Mouse (Mus musculus): ENCODE measurements around the gene Btbd35f17. TPM values are rescaled to one million over a fixed set of nuclear protein-coding genes. Genes with fewer than 3 reads are reported as not detected.
"Not testable (repeated sequence)": the region's sequence is repeated elsewhere in the genome, so short reads cannot be mapped to it uniquely, and the experiment has no call there.

The Btbd35f17 gene
- not detected in 2 replicates for polyA plus RNA-seq (2011; ENCODE audit: insufficient read depth, insufficient read length, low read depth, missing spikeins)

DNA sequence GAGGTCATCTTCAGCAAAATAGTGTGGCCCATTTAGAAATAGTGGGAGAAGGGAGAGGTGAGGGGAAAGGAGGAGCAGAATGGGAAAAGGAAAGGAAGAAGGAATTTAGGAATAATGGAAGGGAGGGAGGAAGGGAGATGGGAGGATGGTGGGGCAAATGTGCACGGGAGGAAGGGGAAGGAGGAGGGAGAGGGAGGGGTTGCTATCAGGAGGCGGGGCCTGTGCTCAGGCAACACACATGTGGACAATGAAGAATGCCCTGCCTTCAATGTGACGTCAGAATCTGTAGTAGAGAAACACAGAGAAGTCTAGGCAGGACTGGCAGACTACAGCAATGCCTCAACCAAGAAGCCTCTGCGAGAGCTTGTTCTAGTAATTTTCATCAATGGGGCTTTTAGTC lies at the start of gene Btbd35f17:
Gene Btbd35f17 (plus strand): TSS at position 301 of the 400 bp plus-strand sequence.
- H3K4me3 ChIP-seq (ENCODE audit: low read depth, low read length); H3K9ac ChIP-seq (ENCODE audit: low read depth, poor library complexity, severe bottlenecking); H3K4me1 ChIP-seq (ENCODE audit: control insufficient read depth, insufficient read depth, low read length); H3K9me3 ChIP-seq (replicated peaks; ENCODE audit: control insufficient read depth, insufficient read depth, low read length, poor library complexity, severe bottlenecking); H3K27me3 ChIP-seq (ENCODE audit: control insufficient read depth, insufficient read depth, low read length, poor library complexity, severe bottlenecking); H3K36me3 ChIP-seq (ENCODE audit: control insufficient read depth, insufficient read depth, low read length, poor library complexity, severe bottlenecking); H3K27ac ChIP-seq (ENCODE audit: insufficient read depth, low read length): not testable (repeated sequence)

Other genes starting within 250 kb of the Btbd35f17 start
- not detected in 2 replicates for gene Btbd35f28, start 174.1 kb upstream of the Btbd35f17 start, polyA plus RNA-seq (2011; ENCODE audit: insufficient read depth, insufficient read length, low read depth, missing spikeins)
- gene Btbd35f20, start 79.4 kb upstream of the Btbd35f17 start, polyA plus RNA-seq (2011; ENCODE audit: insufficient read depth, insufficient read length, low read depth, missing spikeins): not detected in 2 replicates

All from ES-Bruce4 (cell line).